In the genomic region with DNA sequence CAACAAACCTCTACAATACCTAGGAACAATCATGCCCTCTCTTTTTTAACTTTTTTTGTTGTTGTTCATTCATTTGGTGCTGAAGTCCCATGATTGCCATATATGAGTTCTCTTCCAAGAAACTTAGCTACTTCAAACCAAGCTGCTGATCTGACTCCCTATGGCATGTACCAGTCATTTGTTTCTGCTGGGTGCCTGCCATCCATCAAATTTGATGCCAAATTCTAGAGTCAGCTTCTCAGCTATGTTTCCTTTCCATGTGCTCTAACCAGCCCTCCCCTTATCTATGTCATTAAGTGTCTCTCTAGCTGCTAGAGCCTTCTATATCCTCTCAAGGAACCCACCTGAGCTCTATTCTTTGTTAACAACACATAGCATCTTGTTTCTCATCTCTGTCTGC, we compare ENCODE assay signal across 17 mouse cellular contexts. TPM values are rescaled to one million over a fixed set of nuclear protein-coding genes. Genes with fewer than 3 reads are reported as not detected.
"Had no signal": no experiment of that assay in that cellular context is flagged by ENCODE, and none has a peak within 500 bp of the region (broad histone marks: within the 10 kb centered on the region; RNA-seq: fewer than 3 reads in every experiment).

No protein-coding gene starts in this region.

- H3K4me3 ChIP-seq: neural tube, embryonic 13.5 days; neural tube, embryonic 15.5 days; stomach, embryonic 15.5 days had no signal

- H3K27ac ChIP-seq: neural tube, embryonic 13.5 days; neural tube, embryonic 15.5 days; stomach, embryonic 15.5 days; stomach, postnatal 0 days had no signal

- DNase-seq: retina, postnatal 1 day; right cerebral cortex, adult 18-20 months; right cerebral cortex, postnatal 14 days; right cerebral cortex, postnatal 25 days; right cerebral cortex, postnatal 4 days; spleen, adult 18-20 months; thymus, adult 18-20 months; thymus, adult 2 months; thymus, postnatal 14 days; thymus, postnatal 25 days; thymus, postnatal 36 days; thymus, postnatal 4 days had no signal

RNA-seq across cellular contexts. Expression of a gene that starts 39.8 kb away (rescaled TPM):
- total RNA-seq: neutrophil, adult 5-6 weeks had no signal
